Mouse (Mus musculus) heart, adult 2 months (tissue): ENCODE measurements around the gene Plcl1.

Experiments
- CTCF ChIP-seq: fragments of 200-600 bp; IDR thresholded peaks from 2 replicates; pipeline ENCODE4 v1.8.1; 2022; ENCODE audit warnings: antibody characterized with exemption, mild to moderate bottlenecking, moderate library complexity
- POLR2A ChIP-seq: fragments of 200-500 bp; IDR thresholded peaks from 2 replicates; pipeline ENCODE4 v1.6.1; 2011; ENCODE audit warnings: mild to moderate bottlenecking, low read depth, low read length, control low read depth; ENCODE audit not compliant: insufficient read depth

DNA sequence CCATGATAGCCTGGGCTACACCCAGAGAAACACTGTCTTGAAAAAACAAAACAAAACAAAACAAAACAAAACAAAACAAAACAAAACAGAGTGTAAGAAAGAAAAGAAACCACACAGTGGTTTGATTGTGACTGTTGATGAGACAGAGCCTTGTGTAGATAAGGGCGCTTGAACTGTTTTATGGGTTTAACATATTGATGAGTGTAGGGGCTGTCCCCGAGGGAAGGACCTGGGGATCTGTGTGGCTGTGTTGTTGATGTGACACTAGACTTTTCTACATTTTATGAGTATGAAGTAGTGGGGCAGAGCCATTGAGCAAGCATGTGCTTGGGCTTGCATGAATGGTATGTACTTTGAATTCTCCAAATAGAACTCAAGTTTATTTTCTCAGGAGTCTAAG is 41.2 kb downstream of the Plcl1 start:
- TF ChIP-seq POLR2A (no peak), CTCF (no peak)
